Mouse (Mus musculus): Measurements from ENCODE around the gene Rxfp3.
A peak's percentile ranks its signal among the peaks of the same experiment; 100 is the strongest.

Rxfp3 gene

DNA sequence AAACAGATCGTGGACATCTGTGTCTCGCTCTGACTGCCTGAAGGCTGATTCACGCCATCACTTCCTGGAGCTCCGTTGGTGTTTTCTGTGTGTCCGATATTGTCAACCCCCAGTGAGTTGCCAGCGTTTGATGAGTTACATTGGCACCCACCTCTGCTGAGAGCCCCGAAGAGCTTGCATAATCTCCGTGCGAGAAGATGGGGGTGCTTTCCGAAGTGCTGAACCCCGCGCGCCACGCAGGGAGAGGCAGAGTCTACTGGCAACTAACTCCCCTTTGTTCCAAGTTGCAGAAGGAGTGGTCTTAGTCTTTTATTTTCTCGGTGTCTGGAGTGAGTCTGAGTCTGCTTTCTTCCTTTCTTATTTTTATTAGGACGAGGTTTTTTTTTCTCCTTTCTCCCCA is at the start of gene Rxfp3:
Gene Rxfp3 (minus strand): TSS at position 281 of the 400 bp plus-strand sequence.
- DNase-seq (ENCODE audit: low read depth, low spot score) = no peak

DNA sequence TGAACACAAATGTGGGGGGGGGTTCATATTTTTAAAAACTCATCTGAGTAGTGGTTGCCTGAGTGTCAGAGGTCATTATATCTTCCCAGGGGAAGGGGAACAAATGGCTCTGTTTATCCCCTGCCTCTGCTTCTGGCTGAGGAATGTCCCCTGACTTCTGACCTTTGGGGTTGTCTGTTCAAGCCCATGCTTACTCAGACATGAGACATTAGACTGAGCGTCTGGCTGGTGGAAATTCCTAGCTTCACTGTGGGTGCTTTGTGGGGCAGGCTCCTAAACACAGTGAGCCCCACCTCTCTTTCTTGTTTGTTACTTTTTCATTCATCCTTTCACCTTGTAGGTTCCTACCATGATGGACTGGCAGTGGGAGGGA is 47.2 kb upstream of the Rxfp3 start:
- no peak for DNase-seq (ENCODE audit: low read depth, low spot score)

DNA sequence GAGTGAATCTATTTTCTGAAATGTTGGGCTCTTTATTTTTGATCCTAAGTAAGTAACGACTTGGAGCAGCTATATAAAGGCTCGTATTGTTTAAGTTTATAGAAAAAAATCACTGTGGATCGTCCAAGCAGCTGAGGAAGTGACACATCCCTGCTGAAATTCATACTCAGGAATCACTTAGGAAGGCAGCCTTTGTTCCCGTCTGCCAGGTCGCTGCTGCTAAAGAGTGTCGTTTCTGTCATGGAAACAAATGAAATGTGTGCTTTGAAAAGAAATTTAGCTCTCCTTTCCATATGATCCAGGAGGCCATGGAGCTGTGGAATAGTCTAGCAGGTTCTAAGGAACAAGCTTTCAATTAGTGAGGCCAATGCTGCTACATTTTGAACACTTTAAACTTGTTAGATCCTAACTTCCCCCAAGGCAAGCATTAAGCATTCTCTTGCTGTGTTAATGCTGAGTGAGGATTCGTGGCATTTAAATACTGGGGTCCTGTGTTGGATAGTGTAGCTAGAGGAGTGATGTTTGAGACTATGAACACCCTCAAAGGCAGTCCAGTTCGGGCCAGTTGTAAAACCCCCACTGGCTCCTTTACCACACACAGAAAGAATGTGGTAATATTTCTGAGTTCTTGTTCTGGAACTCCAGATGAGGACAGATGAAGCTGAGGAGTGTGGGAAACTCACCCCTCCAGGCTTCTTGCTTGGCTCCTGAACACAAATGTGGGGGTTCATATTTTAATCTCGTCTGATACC is 46.6 kb upstream of the Rxfp3 start:
- no peak for DNase-seq (ENCODE audit: low read depth, low spot score)

DNA sequence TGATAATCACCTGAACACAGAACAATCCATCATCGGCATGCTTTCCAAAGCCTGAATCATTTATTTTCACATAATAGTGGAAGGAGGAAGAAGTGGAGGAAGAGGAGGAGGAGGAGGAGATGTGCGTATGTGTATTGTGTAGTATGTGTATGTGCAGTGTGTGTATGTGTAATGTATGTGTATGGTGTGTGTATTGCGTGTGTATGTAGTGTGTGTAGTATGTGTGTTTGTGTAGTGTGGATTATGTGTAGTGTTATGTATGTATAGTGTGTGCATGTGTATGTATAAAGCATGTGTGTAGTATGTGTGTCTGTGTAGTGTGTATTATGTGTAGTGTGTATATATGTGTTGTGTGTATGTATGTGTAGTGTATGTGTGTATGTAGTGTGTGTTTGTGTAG is 45.9 kb upstream of the Rxfp3 start:
- no peak for DNase-seq (ENCODE audit: low read depth, low spot score)

DNA sequence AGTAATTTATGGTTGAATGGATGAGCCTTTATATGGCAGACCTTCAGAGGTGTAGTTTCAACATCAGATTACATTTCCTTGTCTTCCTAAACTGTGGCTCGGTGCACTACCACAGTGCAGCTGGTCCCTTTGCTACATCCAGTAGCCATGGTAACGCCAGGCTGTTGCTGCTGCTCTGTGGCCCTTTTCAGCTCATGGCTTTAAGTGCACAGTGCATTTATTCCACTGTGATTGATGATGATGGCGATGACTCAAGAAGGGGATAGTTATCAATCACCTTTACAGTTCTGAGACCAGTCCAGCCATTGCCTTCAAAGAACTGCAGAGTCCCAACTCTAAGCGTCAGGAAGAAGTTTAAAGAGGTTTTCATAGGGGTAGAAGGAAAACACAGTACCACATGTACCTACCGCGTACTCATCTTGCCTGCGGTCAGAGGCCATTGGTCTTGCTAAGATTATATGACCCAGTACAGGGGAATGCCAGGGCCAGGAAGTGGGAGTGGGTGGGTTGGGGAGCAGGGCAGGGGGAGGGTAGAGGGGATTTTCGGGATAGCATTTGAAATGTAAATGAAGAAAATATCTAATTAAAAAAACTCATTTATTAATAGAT is 45.3 kb upstream of the Rxfp3 start:
- no peak for DNase-seq (ENCODE audit: low read depth, low spot score)

DNA sequence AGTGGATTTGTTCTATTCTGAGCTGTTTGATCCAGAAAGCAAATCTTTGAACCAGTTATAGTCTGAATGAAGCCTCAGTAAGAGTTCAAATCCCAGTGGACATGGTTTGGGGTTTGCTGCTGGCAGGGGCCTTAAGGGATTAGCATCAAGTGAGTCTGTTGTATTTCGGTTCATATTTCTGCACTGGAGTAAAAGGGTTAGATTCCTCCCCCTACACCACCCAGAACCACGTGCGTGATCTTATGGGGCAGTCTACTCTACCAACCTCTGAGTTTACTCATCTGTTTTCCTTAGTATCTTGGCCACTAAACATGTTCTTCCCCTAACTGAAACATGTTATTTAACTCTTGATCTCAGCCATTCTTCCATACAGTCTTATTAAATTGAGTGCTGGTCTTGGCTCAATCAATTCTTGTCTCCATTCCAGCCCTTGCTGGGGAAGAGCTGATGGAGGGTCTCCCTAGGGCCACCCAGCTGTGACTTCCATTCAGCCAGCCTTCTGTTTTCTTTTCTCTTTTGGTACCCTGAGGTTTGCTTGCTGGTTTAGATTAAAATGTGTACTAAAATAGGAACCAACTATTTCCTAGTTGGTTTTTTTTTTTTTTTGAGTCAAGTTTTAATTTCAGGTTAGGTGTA is 38.1 kb upstream of the Rxfp3 start:
- DNase-seq (ENCODE audit: low read depth, low spot score) = no peak

DNA sequence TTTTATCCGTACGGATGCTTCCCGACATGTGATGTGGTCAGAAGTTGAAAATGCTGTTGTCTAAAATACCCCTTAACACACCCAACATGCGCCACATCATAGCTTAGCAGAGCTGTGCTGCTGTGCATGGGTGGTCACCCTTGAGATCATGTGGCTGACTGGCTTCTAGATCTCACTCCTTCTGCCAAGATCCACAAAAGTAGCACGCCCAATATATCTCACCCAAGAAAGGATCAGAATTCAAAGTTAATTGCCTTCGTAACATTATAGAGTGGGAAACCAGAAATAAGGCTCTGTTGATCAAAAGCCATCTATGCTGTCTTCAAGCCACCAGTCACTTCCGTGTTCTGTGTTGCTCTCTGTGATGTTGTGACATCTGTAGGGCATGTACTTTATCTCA is 30.1 kb upstream of the Rxfp3 start:
- no peak for DNase-seq (ENCODE audit: low read depth, low spot score)

DNA sequence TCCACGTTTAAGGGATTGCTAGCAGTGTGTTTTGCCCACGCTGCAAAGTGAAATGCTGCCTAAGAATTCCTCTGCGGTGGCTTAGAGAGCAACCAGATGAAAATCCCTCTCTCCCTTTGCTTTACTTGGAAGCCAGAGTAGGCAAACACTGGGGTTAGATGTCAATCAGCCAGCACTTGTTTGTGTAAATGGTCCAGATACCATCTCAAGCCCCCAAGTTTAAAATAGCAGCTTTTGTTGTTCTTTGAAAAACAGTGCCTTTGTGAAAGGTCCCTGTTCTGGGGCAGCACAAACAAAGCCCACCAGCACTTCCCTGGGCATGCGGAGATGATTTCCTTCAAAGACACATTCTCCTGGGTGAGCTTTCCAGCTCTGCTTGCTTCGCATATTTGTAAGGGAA is 28.5 kb upstream of the Rxfp3 start:
- no peak for DNase-seq (ENCODE audit: low read depth, low spot score)

DNA sequence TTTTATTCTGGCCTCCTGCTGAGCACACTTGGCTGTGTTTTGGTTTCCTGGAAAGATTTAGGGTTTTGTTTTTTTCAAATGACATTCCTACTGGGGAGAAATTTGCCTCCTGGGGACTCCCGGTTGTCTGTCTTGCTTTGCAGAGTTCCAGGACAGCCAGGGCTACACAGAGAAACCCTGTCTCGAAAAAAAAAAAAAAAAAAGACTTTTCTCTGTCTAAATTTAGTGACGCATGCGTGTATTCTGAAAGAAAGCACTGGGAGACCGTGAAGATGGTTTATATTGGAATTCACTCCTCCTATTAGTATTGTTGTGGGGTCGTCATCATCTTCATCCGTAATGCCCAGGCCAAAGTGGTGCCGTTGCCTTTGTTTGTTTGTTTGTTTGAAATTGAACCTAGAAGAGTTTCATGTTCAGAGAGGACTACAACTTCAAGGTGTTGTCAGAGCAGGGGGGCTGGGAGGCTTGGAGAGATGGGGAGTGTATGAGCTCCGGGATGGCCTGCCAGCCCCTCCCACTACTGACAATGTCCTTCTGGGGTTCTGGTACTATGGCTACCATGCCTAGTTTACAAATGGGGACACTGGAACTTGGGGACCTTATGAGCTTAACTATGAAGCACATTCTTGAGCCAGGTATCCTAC is 27.9 kb upstream of the Rxfp3 start:
- DNase-seq (ENCODE audit: low read depth, low spot score) = no peak

DNA sequence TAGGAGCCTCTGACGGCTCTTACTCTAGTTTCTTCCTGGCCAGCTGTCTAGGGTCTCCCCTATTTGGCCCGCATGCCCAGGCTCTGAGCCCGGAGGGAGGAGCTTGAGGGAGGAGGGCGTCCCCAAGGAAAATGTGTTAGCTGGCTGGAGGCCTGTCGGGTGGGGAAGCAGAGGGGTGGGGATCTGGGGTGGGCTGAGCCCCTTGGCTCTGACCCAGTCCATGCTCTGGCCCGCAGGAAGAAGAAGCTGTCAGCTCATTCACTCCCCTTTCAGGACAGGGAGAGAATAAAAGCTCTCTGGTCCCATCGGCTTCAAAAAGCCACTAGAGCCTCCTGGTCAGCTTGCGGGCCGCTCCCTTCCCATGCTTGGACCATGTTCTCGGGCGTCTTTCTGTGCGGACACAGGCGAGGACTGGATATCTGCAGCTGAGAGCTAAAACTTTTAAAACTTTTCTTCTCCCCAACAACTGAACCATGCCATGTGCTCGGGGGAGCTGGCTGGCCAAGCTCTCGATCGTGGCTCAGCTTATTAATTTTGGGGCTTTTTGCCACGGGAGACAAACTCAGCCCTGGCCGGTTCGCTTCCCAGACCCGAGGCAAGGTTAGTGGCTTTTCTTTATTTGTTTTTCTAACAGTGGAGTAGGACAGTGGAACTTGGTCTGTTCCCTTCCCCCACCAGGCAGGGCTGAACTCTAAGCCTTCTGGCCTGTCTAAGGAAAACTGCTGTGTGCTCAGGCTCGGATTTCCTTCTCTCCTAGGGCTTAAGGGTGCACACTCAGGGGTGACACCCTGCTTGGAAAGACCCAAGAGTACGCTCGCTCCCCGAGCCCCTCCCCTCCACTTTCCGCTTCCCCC is 27.0 kb upstream of the Rxfp3 start, which contains the start of gene Adamts12:
Gene Adamts12 (plus strand): TSS at position 233 of the 854 bp plus-strand sequence.
- DNase-seq (ENCODE audit: low read depth, low spot score) = no peak

DNA sequence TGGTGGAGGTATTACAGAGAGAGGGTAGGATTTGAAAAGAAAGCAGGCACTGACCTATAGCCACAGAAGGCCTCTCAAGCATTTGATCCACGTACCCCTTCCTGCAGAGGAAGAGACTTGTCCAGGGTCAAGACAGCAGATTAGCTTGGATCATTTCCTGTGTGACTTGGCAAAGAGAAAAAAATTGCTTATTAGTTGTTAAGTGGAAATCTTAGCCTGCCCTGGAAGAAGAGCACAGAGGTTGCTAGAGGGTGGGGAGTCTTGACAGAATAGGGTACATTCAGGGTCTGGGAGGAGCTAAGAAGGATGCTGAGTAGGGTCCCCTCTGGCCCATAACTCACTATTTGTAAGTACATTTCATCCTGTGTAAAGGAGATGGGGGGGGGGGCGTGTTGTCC is 26.4 kb upstream of the Rxfp3 start:
- DNase-seq (ENCODE audit: low read depth, low spot score) = no peak

DNA sequence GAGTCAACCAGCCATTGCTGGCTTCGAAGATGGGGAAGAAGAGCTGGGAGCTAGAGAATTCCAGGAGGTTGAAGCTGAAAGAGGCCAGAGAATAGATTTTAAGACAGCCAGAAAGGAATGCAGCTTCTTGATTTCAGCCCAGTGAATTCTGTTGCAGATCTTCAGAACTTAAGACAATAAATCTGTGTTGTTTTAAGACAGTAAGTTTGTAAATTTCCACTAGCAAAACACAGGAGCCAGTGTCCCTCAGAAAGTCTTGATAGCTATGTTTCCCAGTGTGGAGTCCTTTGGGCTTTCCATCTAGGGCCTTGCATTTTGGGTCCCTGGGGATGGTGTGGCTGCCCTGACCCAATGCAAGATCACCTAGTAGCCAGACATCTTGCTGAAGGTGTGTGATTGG is 25.1 kb upstream of the Rxfp3 start:
- no peak for DNase-seq (ENCODE audit: low read depth, low spot score)

DNA sequence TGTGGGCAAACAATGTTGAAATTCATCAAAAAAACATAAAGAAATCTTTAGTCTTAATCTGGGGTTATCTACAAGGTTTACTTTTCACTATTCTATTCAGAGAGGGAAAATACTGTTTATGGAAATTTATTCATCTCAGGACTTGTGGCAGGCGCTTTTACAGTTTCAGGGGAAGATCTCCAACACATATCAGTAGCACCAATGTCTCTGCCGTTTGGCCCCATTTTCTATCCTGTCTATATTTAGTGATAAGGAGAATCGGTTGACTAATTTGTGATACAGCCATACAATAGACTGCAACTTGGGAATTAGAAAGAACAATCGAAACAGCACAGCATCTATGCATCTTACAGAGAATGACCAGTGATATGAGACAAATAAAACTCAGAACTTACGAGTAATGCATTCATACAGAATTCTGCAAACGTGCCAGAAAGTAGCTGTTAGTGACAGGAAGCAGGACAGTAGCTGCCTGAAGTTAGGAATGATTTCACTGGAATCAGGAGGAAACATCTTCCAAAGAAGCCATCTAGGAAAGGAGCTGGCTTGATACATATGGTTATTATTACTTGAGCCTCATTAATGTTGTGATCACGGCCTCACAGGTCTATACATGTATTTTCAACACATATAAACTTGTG is 16.8 kb upstream of the Rxfp3 start:
- no peak for DNase-seq (ENCODE audit: low read depth, low spot score)

DNA sequence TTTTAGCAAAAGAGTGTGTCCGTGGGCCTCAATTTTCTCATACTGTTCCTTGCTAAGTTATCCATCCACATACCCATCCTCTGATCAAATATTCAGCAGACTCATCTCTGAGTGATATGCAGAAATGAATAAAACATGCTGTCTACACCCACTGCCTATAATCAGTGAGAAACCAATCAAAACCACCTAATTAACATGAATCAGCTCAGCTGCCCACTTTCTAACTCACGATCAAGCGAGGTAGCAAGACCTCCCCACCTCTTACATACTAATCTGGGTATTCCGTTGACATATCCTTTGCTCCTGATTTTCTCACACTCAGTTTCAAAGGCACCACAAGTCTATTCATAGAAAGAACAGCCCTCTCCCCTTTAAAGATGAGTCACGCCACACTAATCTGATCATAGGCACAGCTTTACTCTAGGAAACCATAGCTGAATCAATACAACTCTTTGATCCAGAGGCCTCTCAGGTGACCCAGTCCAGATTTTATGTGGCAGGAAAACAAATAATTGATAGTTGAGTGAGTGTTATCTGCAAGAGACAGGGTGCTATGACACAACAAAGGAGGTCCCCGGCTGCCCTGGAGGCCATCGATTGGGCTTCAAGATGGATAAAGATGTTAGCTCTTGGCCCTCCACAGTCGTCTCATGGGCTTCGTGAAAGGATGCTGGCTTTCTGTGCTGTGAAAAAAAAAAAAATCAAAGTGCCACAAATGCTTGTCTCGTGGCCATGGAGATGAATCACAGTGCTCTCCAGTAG is 16.1 kb upstream of the Rxfp3 start:
- no peak for DNase-seq (ENCODE audit: low read depth, low spot score)

DNA sequence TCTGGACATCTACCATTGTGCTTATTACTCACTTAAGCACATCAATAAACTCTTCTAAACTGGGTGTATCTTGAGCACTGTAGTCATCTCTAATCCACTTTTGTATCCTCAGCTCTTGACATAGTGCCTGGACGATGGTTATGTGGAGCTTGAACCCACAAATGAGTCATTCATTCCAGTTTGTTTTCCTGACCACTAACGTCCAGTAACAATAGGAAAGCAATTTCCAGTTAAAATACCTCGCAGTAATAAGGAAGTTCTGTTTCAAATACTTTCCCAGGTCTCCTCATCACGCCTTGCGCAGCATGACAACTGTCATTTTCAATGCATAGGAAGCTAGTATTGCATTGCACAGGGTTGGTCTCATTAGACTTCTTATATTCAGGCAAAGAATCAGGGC is 5.0 kb upstream of the Rxfp3 start:
- no peak for DNase-seq (ENCODE audit: low read depth, low spot score)

DNA sequence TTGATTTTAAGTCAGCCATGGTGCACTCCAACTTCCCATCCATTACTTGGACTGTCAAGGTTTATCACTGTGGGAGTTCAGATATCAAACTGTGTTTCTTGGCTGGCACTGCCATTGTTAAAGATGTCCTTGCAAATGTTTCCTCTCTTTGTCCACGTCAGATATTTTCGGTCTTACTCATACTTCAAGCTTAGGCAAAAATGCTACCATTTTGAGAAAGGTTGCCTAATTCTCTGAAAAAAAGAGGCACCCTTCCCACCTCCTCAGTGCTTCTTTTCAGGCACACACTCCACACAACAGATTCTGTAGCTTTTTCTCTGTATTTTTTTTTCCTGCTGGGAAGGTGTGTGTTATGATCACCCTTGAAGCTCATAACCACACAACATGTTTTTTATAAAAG is 3.4 kb upstream of the Rxfp3 start:
- DNase-seq (ENCODE audit: low read depth, low spot score) = no peak

DNA sequence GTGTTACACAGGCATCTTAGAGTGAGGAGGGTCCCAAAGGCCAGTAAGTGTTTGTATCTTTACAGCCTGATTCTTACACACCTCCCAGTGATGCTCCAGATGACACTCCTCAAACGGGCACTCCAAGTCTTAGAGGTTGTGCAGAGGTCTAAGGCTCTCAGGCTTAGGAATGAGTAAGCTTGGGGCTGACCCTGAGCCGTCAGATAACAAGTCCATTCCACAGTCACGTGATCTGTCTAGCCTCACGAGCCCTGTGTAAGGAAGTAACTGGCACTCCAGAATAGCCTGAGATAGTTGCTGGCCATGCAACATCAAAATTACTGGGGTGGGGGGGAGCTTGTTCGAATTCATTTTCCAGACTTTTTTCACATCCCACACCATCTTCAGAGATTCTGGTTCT is 2.3 kb upstream of the Rxfp3 start:
- DNase-seq (ENCODE audit: low read depth, low spot score) = no peak

DNA sequence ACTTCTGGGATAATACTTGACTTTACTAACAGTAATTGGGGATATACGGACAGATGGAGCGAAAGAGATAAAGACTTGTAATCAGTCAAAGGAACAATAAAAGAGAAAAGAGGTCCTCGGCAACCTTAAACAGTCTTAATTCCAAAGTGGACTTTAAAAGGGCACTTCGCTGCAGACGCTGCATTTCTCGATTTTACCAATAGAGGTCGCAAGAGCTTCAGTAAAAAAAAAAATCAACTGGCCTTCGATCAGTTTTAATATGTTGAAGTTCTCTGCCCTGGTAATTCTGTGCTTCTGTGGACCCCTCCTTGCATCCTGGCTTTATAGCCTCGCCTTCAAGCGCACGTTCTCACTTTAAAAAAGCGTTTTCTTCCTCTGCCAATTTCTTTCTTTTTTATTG is 685 bp upstream of the Rxfp3 start:
- peak; percentile 49 for DNase-seq (ENCODE audit: low read depth, low spot score)

DNA sequence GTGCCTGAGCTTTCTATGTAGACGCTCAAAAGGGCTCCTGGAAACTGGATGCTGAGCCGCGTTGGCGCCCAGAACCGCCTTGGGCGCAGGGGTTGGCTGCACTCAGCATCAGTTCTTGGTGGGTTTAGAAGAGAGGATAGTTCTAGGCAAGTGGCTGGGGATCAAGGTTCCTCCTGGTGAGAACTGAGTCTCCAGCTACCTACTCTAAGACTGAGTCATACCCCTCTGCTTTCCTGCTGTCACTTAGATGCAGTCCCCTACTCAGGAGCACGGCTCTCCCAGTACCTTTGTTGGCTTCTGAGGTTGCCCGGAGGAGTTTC is 455 bp downstream of the Rxfp3 start:
- no peak for DNase-seq (ENCODE audit: low read depth, low spot score)

DNA sequence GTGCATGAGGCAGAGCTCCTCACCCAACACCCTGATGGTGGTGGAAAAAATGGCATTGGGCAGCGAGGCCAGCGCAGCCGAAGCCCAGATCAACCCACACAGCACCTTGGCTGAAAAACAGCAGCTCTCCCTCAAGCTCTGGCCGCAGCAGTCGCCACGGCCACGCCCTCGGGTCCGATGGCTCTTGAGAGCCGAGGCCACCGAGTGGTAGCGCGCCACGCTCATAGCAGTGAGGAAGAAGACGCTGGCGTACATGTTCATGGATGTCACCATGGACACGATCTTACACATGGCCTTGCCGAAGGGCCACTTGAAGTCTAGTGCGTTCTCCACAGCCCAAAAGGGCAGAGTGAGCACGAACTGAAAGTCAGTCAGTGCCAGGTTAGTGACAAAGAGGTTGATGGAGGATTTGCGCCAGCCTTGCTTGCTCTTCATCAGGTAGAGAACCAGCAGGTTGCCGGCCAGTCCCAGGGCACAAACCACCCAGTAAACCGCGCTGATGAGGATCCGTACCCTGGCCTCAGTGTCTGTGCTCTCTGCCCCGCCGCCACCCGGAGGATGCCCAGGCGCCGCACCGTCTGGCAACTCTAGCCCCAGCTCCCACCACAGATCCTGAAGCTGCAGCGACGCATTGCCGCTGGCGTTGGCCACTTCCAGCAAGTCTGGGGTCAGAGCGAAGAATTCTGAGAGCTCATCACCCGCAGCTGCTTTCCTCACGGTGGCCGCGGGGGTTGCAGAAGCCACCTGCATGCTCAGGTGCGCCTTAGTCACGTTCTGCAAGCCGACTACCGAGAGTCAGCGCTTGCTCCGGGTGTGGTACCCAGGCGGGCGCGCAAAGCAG is 1.0 kb downstream of the Rxfp3 start:
- no peak for DNase-seq (ENCODE audit: low read depth, low spot score)
